Mouse (Mus musculus): ENCODE results near the gene Gm8138.
"Not testable (repeated sequence)": the region's sequence is repeated elsewhere in the genome, so short reads cannot be mapped to it uniquely, and the experiment has no call there.

Gm8138 gene

GRCm38 (mm10) chr14:43416250-43416649 lies at the start of gene Gm8138:
Gm8138 (minus strand) TSS chr14:43416350.
- not testable (repeated sequence) for DNase-seq

- peak in 1 of 2 experiments; percentile 3 for DNase-seq
Measured at GRCm38 (mm10) chr14:43361713-43362112, 54.4 kb downstream of the Gm8138 start.
